Mouse (Mus musculus): ENCODE results near the gene Amigo1. TPM values are rescaled to one million over a fixed set of nuclear protein-coding genes. Genes with fewer than 3 reads are reported as not detected.

Gene Amigo1
- under 1 TPM; 0.33 to 0.92 TPM for polyA plus RNA-seq (2012; fragmentation: generic; extraction: Trizol)

DNA sequence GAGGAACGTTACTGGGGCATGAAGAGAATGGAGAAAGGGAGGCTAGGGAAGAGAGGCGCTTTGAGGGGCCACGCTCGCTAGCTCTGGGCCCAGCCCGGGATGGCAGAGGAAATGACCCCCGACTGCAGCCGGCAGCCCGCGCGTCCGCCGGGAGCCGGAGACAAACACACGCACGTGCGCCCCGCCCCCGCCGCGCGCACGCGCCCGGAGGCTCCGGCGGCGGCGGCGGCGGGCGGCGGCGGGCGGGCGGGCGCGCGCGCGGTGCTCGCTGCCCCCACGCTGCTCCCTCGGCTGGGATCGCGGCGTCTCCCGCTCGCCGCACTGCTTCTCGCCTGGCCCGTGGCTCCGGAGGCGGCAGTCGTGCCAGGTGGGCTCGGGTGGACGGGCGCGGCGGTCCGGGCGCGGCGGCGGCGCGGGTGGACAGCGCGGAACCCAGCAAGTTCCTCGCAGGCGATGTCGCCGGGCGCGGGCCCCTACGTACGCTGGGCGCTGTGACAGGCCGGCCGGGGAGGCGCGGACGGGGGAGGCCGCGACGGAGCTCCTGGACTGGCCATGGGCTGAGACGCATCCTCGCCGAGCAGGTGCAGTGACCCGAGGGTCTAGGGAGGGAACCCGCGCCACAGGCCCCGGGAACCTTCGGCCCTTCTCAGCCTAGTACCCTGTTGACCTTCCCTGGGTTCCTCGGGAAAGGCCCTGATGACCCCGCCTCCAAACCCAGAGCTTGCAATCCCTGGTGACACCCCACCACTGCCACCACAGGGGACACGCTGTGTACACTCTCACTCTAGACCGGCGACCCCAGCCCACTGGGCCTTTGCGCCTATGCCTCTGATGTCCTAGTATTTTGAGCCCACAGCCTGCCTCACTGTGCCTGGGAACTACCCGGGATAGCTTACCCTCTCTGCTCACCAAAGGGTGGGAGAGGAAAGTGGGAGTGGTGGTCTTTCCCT lies at the start of gene Amigo1:
Gene Amigo1, plus strand, starts transcription at position 238 of the 950 bp plus-strand sequence.

DNA sequence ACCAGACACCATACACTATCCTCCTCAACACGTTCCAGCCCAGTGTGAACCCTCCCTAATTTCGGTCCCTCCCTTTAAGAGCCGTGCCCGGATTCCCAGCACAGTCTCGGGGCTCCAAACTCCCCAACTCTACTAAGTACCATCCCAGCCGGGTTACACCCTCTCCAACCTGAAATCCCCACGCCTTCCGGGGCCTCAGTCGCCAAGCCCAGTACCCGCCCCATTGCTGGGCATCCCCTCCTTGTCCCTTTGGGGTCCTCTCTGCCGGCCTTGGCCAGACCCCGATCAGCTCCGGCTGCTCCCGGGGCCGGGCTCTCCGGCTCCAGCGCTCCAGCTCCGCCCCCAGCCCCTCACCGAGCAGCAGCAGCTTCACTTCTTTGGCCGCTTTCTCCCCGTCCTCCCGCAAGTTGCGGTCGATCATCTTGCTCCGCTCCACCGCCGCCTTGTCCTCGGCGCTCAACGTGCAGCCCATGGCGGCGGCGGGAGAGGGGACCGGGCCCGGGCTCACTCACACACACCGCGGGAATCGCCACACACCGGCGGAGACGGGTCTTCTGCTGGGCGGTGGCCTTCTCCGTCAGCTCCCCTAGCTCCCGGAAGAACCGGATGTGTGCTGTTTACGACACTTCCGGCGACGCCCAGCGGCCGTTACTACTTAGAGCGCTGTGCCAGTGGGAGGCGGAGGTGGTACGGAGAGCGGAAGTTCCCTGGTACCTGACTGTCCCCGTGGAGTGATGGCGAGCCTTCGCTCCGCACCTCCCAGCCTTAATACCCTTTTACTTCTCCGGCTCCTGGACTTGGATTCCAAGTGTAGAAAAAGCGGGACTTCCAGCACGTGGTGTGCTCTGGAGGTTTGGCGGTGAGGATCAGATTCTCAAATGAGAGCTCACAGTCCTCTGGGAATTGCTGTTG lies 40.3 kb upstream of the Amigo1 start, which contains the start of gene Gnai3:
Gene Gnai3, minus strand, starts transcription at position 613 of the 912 bp plus-strand sequence.

DNA sequence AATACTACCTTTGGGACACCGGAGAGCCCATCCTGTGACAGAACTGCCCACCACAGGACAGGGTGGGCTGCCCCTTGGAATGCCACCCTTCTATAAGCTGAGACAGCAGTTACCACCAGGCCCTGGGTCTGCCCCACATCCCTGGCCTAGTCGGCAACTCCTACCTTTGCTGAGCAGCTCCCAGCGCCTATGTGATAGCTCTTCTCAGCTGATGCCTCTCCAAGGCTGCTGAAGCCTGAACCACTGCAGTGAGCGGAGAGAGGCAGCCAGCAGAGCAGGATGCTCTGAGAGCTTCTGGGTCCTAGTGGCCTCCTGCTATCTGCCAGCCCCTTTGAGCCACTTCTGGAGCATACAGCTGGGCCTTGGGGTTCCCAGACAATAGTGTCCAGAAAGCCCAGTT lies 31.5 kb upstream of the Amigo1 start, which contains the start of gene Gpr61:
Gene Gpr61, minus strand, starts transcription at position 227 of the 400 bp plus-strand sequence.

DNA sequence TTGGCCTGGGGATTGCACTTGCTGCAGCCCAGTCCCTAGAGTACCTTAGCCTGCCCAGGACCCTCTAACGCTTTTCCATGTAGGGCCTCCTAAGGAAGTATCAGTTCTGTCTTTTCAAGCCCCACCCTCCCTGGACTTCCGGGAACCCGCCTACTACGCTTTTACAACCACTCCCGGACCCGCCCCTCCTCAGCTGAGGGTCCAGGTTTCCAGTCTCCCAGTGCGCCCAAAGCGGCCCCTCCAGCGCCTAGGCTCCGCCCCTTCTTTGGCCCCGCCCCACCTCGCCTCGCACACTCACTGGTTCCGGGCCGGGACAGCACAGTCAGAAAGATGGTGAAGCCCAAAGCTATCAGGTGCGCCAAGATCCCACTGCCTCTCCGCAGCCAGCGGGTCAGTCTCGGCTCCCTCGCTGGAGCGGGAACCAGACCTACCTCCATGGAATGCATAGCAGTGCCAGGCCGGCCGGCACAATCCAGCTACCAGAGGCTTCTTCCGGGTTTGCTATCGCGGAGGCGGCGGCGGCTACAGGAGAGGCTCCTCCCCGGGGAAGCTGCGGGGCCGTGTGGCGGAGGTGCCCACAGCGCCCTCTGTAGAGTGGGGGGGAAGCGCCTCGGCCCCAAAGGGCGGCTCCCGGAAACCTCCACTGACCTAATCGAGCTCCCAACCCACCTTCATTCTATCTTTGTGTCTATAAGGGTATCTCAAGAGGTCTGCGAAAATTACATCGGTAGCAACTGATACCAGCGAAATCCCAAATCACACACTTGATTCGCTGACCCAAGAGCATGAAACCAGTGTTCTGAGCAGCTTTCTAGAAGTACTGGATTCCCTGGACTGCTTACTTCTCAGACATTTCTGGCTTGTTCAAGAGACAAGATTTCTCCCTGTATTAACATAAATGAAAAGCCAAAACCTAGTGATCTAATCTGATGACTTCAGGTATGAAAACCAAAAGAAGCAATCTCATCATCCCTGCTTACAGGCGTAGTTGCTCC lies 14.5 kb downstream of the Amigo1 start, which contains the start of gene Cyb561d1:
Gene Cyb561d1, minus strand, starts transcription at position 884 of the 995 bp plus-strand sequence.

DNA sequence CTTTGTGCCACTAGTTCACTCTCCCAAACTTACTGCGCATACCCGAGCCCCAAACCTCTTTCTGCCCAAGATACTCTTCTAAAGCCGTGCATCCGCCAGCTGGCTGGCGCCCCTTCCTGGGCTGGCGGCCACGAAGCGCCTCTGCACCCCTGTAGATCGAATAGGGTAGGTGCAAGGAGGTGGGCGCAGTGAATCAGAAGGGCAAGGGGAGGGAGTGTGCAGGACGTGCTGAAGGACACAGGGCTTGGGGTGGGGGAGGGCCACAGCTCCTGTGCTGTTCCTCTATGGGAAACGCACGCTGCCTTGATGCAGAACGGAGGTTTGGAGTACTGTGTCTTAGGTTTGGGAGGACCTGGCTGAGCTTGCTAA lies 24.6 kb downstream of the Amigo1 start, which contains the start of gene Atxn7l2:
Gene Atxn7l2, minus strand, starts transcription at position 164 of the 369 bp plus-strand sequence.

DNA sequence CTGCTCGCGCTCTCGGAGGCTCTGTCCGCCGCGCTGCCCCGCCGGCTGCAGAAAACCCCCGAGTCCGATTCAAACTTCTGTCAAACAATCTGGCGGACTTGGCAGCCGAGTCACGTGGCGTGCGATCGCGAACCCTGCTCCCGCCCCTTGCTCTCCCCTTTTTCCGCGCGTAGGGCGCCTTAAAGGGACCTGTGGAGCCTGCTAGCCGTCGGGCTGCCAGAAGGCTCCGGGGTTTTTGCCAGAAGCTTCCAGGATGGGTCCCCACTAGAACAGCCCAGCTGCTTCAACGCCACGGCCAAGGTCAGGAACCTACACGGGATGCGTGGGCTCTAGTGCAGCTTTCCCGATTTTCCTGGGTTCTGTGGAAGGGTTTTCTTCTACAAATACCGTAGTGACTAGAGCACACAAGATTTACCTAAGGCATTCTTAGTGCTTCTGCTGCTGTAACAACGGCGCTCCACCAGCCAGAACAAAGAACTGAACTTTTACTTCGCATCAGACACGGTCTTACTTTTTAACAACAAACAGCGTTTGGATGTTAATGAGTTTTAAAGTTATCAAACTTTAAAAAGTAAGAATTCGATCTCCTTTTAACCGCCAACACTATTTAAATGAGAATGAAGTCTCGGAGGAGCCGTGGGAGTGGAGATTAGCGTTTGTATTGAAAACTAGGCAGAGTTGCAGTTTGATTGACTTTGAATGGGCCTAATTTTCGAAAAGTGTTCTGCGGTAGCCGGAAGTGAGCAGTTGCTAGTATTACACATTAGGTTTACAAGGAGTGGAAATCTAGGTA lies 40.6 kb downstream of the Amigo1 start, which contains the start of gene Sypl2:
Gene Sypl2, minus strand, starts transcription at position 91 of the 793 bp plus-strand sequence.

Other genes with a start within 250 kb of the Amigo1 start
- gene Gstm6, start 242.6 kb upstream of the Amigo1 start, polyA plus RNA-seq (2012; fragmentation: generic; extraction: Trizol), result under 1 TPM; 0.15 to 0.59 TPM
- gene Gstm3, start 217.1 kb upstream of the Amigo1 start, polyA plus RNA-seq (2012; fragmentation: generic; extraction: Trizol), result under 1 TPM; 0.02 to 0.06 TPM
- gene Gstm2, start 199.9 kb upstream of the Amigo1 start, polyA plus RNA-seq (2012; fragmentation: generic; extraction: Trizol), result 100 to 1,000 TPM in 1 of 2 experiments, 10 to 100 TPM in 1; 74.5 to 252 TPM
- gene Gstm1, start 168.4 kb upstream of the Amigo1 start, polyA plus RNA-seq (2012; fragmentation: generic; extraction: Trizol), result 100 to 1,000 TPM; 317 to 499 TPM
- under 1 TPM; 0.15 to 0.91 TPM for gene Gstm4, start 141.4 kb upstream of the Amigo1 start, polyA plus RNA-seq (2012; fragmentation: generic; extraction: Trizol)
- 10 to 100 TPM; 19.0 to 51.7 TPM for gene Ampd2, start 99.7 kb upstream of the Amigo1 start, polyA plus RNA-seq (2012; fragmentation: generic; extraction: Trizol)
- gene Gnat2, start 93.5 kb upstream of the Amigo1 start, polyA plus RNA-seq (2012; fragmentation: generic; extraction: Trizol), result 1 to 10 TPM in 1 of 2 experiments, under 1 TPM in 1; 0.49 to 2.2 TPM
- 10 to 100 TPM in 1 of 2 experiments, 1 to 10 TPM in 1; 1.1 to 19.6 TPM for gene Gnai3, start 40.2 kb upstream of the Amigo1 start, polyA plus RNA-seq (2012; fragmentation: generic; extraction: Trizol)
- gene Gpr61, start 31.5 kb upstream of the Amigo1 start, polyA plus RNA-seq (2012; fragmentation: generic; extraction: Trizol), result under 1 TPM in 1 of 2 experiments, not detected in 1; 0.15 TPM
- 1 to 10 TPM in 1 of 2 experiments, under 1 TPM in 1; 0.49 to 3.1 TPM for gene Cyb561d1, start 14.9 kb downstream of the Amigo1 start, polyA plus RNA-seq (2012; fragmentation: generic; extraction: Trizol)
- gene Atxn7l2, start 24.6 kb downstream of the Amigo1 start, polyA plus RNA-seq (2012; fragmentation: generic; extraction: Trizol), result 1 to 10 TPM; 3.1 to 9.9 TPM
- not detected for gene Sypl2, start 40.3 kb downstream of the Amigo1 start, polyA plus RNA-seq (2012; fragmentation: generic; extraction: Trizol)
- 100 to 1,000 TPM; 122 to 173 TPM for gene Psma5, start 70.6 kb downstream of the Amigo1 start, polyA plus RNA-seq (2012; fragmentation: generic; extraction: Trizol)
- gene Sort1, start 97.7 kb downstream of the Amigo1 start, polyA plus RNA-seq (2012; fragmentation: generic; extraction: Trizol), result under 1 TPM; 0.04 to 0.74 TPM
- gene Mybphl, start 178.6 kb downstream of the Amigo1 start, polyA plus RNA-seq (2012; fragmentation: generic; extraction: Trizol), result not detected
- gene Psrc1, start 197.5 kb downstream of the Amigo1 start, polyA plus RNA-seq (2012; fragmentation: generic; extraction: Trizol), result 10 to 100 TPM; 27.3 to 64.8 TPM
- under 1 TPM in 1 of 2 experiments, not detected in 1; 0.06 TPM for gene Celsr2, start 229.2 kb downstream of the Amigo1 start, polyA plus RNA-seq (2012; fragmentation: generic; extraction: Trizol)

Data from C3H10T1/2 (cell line).